Mouse (Mus musculus) frontal cortex, adult (tissue): ENCODE results near the gene Coq9.

Experiments used
- ATAC-seq: cut with Nextera tagmentation; 2 replicates; pipeline ENCODE4 v1.9.2; 2017; ENCODE audit warnings: mild to moderate bottlenecking, moderate library complexity, mixed read lengths; ENCODE audit not compliant: low TSS enrichment

Coq9 gene

GRCm38 (mm10) chr8:94870003-94870402 lies 31.9 kb downstream of the Coq9 start:
- no peak for ATAC-seq

GRCm38 (mm10) chr8:94870474-94871107 lies 32.5 kb downstream of the Coq9 start:
- ATAC-seq: peak; percentile 36

- peak; percentile 67 for ATAC-seq
Measured at GRCm38 (mm10) chr8:94871108-94871894, 33.2 kb downstream of the Coq9 start.

GRCm38 (mm10) chr8:94872156-94872555 lies 34.0 kb downstream of the Coq9 start:
- ATAC-seq: no peak

GRCm38 (mm10) chr8:94872576-94872975 lies 34.5 kb downstream of the Coq9 start:
- ATAC-seq: no peak

GRCm38 (mm10) chr8:94874358-94874757 lies 36.2 kb downstream of the Coq9 start:
- ATAC-seq: peak; percentile 57

GRCm38 (mm10) chr8:94875096-94875870 lies 37.2 kb downstream of the Coq9 start:
- ATAC-seq: no peak

- ATAC-seq: no peak
Measured at GRCm38 (mm10) chr8:94875871-94876150, 37.7 kb downstream of the Coq9 start.

- peak; percentile 68 for ATAC-seq
Measured at GRCm38 (mm10) chr8:94876197-94876730, 38.1 kb downstream of the Coq9 start, which contains the start of gene Dok4. TSS of gene Dok4 (minus strand) at chr8:94876330.

- no peak for ATAC-seq
Measured at GRCm38 (mm10) chr8:94876820-94877219, 38.7 kb downstream of the Coq9 start.

GRCm38 (mm10) chr8:94880742-94881141 lies 42.6 kb downstream of the Coq9 start:
- no peak for ATAC-seq

GRCm38 (mm10) chr8:94888383-94889036 lies 50.4 kb downstream of the Coq9 start:
- no peak for ATAC-seq

GRCm38 (mm10) chr8:94892917-94893316 lies 54.8 kb downstream of the Coq9 start:
- no peak for ATAC-seq

- no peak for ATAC-seq
Measured at GRCm38 (mm10) chr8:94899262-94899661, 61.1 kb downstream of the Coq9 start.

GRCm38 (mm10) chr8:94900617-94901016 lies 62.5 kb downstream of the Coq9 start:
- ATAC-seq: no peak

- ATAC-seq: no peak
Measured at GRCm38 (mm10) chr8:94901031-94901430, 62.9 kb downstream of the Coq9 start.

- no peak for ATAC-seq
Measured at GRCm38 (mm10) chr8:94903709-94904108, 65.6 kb downstream of the Coq9 start.
